Mouse (Mus musculus) monocyte, adult 59 days (primary cell): ENCODE results near the gene Gm20888. TPM values are rescaled to one million over a fixed set of nuclear protein-coding genes. Genes with fewer than 3 reads are reported as not detected.

ENCODE experiments used
- total RNA-seq, 2 experiments: library from RNA; stranded (reverse); gene quantifications; one replicate each; pipeline ENCODE4 v1.2.4; 2023

The Gm20888 gene
- not detected for total RNA-seq

DNA sequence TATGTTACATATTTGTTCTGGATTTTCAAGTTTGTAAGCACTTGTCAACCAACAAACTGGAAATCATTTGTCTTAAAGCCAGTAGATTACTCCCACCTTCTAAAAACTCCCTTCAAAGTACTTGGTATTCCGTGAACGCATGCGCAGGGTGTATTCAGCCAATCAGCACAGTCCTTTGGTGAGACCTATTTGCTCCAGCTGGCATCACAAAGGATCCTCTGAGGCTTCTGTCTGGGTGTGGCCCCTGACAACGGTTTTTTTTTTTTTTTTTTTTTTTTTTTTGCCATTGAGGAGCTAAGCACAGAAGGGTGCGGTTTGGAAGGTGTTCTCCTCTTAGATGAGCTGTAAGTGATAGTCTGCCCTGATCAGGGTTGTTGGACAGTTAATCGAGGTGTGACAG is at the start of gene Gm20888:
Gene Gm20888, plus strand, starts transcription at position 301 of the 400 bp plus-strand sequence.

Other genes with a start within 250 kb of the Gm20888 start
- not detected for gene Gm21118, start 168.2 kb upstream of the Gm20888 start, total RNA-seq
- not detected for gene Gm29423, start 138.6 kb upstream of the Gm20888 start, total RNA-seq
- gene Gm29644, start 138.5 kb upstream of the Gm20888 start, total RNA-seq: not detected